Mouse (Mus musculus) mammary gland, adult 2 months (tissue): ENCODE measurements around the gene Paqr9. TPM values are rescaled to one million over a fixed set of nuclear protein-coding genes. Genes with fewer than 3 reads are reported as not detected.

Source experiments
- polyA plus RNA-seq: library from polyadenylated mRNA; depleted of rRNA; stranded (reverse); fragments of >200 nt; gene quantifications from 2 replicates; pipeline ENCODE4 v1.2.3, GENCODE M21; 2012; ENCODE audit warnings: low replicate concordance; rRNA removed

Gene Paqr9
- polyA plus RNA-seq = 22.6 and 37.2 TPM in 2 replicates

GRCm38 (mm10) chr9:95559059-95559935, at the start of gene Paqr9:
Gene Paqr9, plus strand, starts transcription at chr9:95559657.

DNA sequence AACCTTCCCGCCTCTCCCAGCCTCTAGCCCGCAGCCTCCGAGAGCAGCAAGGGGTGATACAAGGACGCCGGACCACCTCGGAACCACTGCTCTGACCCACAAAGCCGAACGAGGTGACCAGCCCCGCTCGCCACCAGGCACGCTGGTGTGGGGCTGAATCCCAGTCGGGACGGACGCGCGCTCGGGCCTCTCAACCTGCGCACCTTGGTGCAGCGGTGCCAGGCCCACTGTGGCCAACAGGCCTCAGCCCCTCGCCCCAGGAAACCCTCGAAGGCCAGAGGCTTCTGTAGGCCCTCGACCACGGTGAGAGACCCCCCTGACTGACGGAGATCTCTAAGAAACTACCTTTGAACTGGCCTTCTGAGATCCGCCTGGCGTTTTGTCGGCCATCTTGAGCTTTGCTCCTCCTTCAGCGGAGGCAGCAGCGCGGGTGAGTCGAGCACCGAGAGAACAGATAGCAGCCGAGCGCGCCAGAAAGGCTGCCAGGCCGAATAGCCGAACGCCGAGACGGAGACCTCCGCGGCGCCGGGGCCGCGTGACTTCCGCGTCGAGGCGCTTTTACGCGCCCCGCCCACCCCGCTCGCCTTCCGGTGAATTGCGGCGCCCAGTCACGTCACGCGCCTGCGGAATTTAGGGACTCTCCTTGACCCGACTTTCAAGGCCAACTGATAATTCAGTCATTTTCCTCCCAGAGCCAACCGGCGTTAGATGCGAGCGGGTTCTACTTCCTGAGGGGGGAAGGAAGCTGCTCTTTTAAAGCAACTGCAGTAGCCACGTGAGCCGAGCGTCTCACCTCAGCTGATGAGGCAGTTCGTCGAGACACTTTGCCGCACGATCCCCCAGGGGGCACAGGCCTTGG, 47.8 kb upstream of the Paqr9 start, which contains the start of gene U2surp:
Gene U2surp, minus strand, starts transcription at position 525 of the 859 bp plus-strand sequence.

Other genes starting within 250 kb of the Paqr9 start
- 1.4 and 5.7 TPM in 2 replicates for gene Chst2, start 152.9 kb upstream of the Paqr9 start, polyA plus RNA-seq
- gene U2surp, start 47.7 kb upstream of the Paqr9 start, polyA plus RNA-seq = 1.0 and 3.2 TPM in 2 replicates
- gene Pcolce2, start 77.9 kb downstream of the Paqr9 start, polyA plus RNA-seq = 3.2 and 5.2 TPM in 2 replicates
- 1.4 and 2.8 TPM in 2 replicates for gene Trpc1, start 190.7 kb downstream of the Paqr9 start, polyA plus RNA-seq